Mouse (Mus musculus) ES-E14 (cell line): ENCODE results near the gene Plxdc1.

ENCODE experiments used
- CHD2 ChIP-seq: IDR thresholded peaks from 2 replicates; pipeline ENCODE4 v1.6.1; 2014; ENCODE audit warnings: mild to moderate bottlenecking, low read depth, low read length, inconsistent platforms
- HCFC1 ChIP-seq: IDR thresholded peaks from 2 replicates; pipeline ENCODE4 v1.6.1; 2012; ENCODE audit warnings: low read length, inconsistent platforms, borderline replicate concordance; ENCODE audit not compliant: insufficient read depth

DNA sequence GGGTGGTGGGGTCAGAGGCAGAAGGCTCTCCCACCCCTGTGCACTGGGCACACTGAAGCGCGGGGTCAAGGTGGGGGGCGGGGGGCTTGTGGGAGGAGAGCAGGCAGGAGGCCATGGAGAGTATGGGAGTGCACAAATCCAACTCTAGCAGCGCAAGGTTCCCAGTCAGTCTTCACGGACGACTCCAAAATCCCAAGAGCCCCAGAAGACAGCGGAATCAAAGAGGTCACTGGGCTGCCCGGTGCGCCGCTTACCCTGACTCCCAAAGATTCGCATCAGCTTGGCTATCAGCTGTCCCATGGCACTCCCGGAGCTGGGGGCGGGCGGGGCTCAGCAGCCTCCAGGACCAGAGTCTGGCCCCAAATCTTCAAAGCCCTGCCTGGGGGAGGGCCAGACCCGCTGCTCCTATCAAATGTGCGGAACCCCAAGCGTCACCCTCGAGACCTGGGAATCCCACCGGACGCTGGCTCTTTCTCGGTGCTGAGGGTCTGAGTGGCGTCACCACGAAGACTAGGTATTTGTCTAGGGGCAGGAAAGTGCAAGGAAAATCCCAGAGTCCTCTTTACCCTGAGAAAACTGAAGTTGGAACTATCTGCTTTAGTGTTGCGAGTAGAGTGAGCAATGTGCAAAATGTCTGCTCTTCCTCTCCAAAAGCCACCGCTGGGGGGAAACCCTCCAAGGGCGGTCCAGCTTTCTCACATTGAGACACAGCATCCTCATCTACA lies 9.5 kb upstream of the Plxdc1 start, which contains the start of gene Arl5c:
- no peak for TF ChIP-seq CHD2
- no peak for TF ChIP-seq HCFC1
